Mouse (Mus musculus) cerebellum, adult 11 months (tissue): ENCODE data around the gene Dhx9.
"Not testable (repeated sequence)": the region's sequence is repeated elsewhere in the genome, so short reads cannot be mapped to it uniquely, and the experiment has no call there.

ENCODE experiments used
- DNase-seq: peaks from one replicate; pipeline ENCODE4 v3.0.0; 2022

Dhx9 gene

GRCm38 (mm10) chr1:153487500-153487879 lies at the start of gene Dhx9:
Dhx9 (minus strand) TSS chr1:153487660.
- peak; percentile 99 for DNase-seq

GRCm38 (mm10) chr1:153535611-153536010 lies 48.2 kb upstream of the Dhx9 start:
- DNase-seq = no peak

- not testable (repeated sequence) for DNase-seq
Observed at GRCm38 (mm10) chr1:153532896-153533295, 45.4 kb upstream of the Dhx9 start.

- no peak for DNase-seq
Observed at GRCm38 (mm10) chr1:153532234-153532841, 44.9 kb upstream of the Dhx9 start.

GRCm38 (mm10) chr1:153531677-153532233 lies 44.3 kb upstream of the Dhx9 start:
- no peak for DNase-seq

- no peak for DNase-seq
Observed at GRCm38 (mm10) chr1:153522116-153522515, 34.7 kb upstream of the Dhx9 start.

GRCm38 (mm10) chr1:153515368-153515767 lies 27.9 kb upstream of the Dhx9 start:
- no peak for DNase-seq

- DNase-seq = no peak
Observed at GRCm38 (mm10) chr1:153510330-153511009, 23.0 kb upstream of the Dhx9 start.

GRCm38 (mm10) chr1:153509569-153509968 lies 22.1 kb upstream of the Dhx9 start:
- not testable (repeated sequence) for DNase-seq

- no peak for DNase-seq
Observed at GRCm38 (mm10) chr1:153509012-153509411, 21.6 kb upstream of the Dhx9 start.

- DNase-seq = peak; percentile 6
Observed at GRCm38 (mm10) chr1:153506266-153506665, 18.8 kb upstream of the Dhx9 start.

GRCm38 (mm10) chr1:153501644-153502321 lies 14.3 kb upstream of the Dhx9 start:
- no peak for DNase-seq

- DNase-seq = no peak
Observed at GRCm38 (mm10) chr1:153500030-153500429, 12.6 kb upstream of the Dhx9 start.

- DNase-seq = no peak
Observed at GRCm38 (mm10) chr1:153496030-153496429, 8.6 kb upstream of the Dhx9 start.

- no peak for DNase-seq
Observed at GRCm38 (mm10) chr1:153493931-153494330, 6.5 kb upstream of the Dhx9 start.

GRCm38 (mm10) chr1:153493338-153493737 lies 5.9 kb upstream of the Dhx9 start:
- no peak for DNase-seq

- DNase-seq = no peak
Observed at GRCm38 (mm10) chr1:153491822-153492221, 4.4 kb upstream of the Dhx9 start.

- no peak for DNase-seq
Observed at GRCm38 (mm10) chr1:153491345-153491744, 3.9 kb upstream of the Dhx9 start.

- DNase-seq = no peak
Observed at GRCm38 (mm10) chr1:153489963-153490362, 2.5 kb upstream of the Dhx9 start.

GRCm38 (mm10) chr1:153489540-153489939 lies 2.1 kb upstream of the Dhx9 start:
- DNase-seq = no peak

- DNase-seq = no peak
Observed at GRCm38 (mm10) chr1:153489132-153489531, 1.7 kb upstream of the Dhx9 start.

GRCm38 (mm10) chr1:153486767-153487499 lies 527 bp downstream of the Dhx9 start:
- no peak for DNase-seq

- peak; percentile 4 for DNase-seq
Observed at GRCm38 (mm10) chr1:153486120-153486519, 1.3 kb downstream of the Dhx9 start.
